Mouse (Mus musculus) heart, postnatal 0 days (tissue): ENCODE data around the gene A930033H14Rik.

Experiments
- CTCF ChIP-seq: IDR thresholded peaks from 2 replicates; pipeline ENCODE4 v1.5.1; 2016; ENCODE audit warnings: antibody characterized with exemption, control low read depth, low read depth
- EP300 ChIP-seq: IDR thresholded peaks from 2 replicates; pipeline ENCODE4 v1.6.1; 2016; ENCODE audit warnings: antibody characterized with exemption, low read depth

GRCm38 (mm10) chr10:69245906-69246668, 33.2 kb upstream of the A930033H14Rik start:
- TF ChIP-seq EP300 (no peak), CTCF (no peak)
